Mouse (Mus musculus) stomach, postnatal 0 days (tissue): ENCODE measurements at regions not wholly inside any gene's neighbourhood (a gene's known extent, or its start where the extent isn't known, plus 50 kb on each side); places are given as distances from the start of the nearest gene placed in this dataset.

Source experiments
- CTCF ChIP-seq: IDR thresholded peaks from 2 replicates; pipeline ENCODE4 v1.5.1; 2016; ENCODE audit warnings: antibody characterized with exemption, low read depth, mild to moderate bottlenecking, moderate library complexity
- EP300 ChIP-seq: optimal IDR thresholded peaks from 2 replicates; pipeline ENCODE3; 2016; ENCODE audit warnings: antibody characterized with exemption

DNA sequence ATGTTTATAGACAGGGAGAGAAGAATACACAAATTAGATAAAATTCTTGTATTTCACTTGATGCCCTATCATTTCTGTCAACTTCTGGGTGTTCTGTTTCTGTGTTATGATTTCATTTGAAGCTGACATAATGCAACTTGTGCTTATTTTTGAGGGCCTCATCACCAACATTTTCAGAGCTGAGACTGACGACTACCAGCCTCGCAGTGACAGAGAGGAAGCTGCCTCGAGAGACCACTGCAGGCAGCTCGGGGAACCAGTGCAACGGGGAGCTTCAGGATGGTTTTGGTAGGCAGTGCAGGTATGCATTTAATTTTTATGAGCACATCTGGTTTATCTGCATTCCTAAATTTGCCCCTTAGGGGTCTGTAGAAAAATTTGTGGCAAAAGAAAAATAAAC is 669.1 kb upstream of the Pou3f3 start:
- TF ChIP-seq CTCF (no peak), EP300 (no peak)
